Mouse (Mus musculus) heart, postnatal 0 days (tissue): ENCODE measurements around the gene Fgfr2.

Experiments used
- CTCF ChIP-seq: IDR thresholded peaks from 2 replicates; pipeline ENCODE4 v1.5.1; 2016; ENCODE audit warnings: antibody characterized with exemption, control low read depth, low read depth
- EP300 ChIP-seq: IDR thresholded peaks from 2 replicates; pipeline ENCODE4 v1.6.1; 2016; ENCODE audit warnings: antibody characterized with exemption, low read depth

DNA sequence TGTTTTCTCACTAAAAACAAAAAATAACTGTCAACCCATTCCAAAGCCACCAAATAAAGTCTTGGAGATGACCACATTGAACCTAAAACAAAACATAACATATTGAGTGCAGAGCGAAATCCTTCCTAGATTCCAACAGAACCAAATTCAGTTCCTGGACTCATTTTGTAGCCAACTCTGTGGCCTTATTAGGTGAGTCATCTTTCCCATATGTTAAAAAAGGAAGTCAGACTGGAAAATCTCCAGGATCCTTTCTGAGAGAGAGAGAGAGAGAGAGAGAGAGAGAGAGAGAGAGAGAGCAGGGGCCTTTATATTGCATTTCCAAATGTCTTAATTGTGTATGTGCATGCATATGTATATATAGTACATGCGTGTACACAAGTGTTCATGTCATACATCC, 678.9 kb downstream of the Fgfr2 start:
- TF ChIP-seq EP300: no peak
- no peak for TF ChIP-seq CTCF
